Mouse (Mus musculus) midbrain, embryonic 11.5 days (tissue): ENCODE measurements around the gene Atp8b4. TPM values are rescaled to one million over a fixed set of nuclear protein-coding genes. Genes with fewer than 3 reads are reported as not detected.

Experiments used
- ATAC-seq: fragments of 200-750 bp; cut with Nextera tagmentation; 2 replicates; pipeline ENCODE4 v1.8.0; 2017; ENCODE audit warnings: moderate TSS enrichment, moderate library complexity; ENCODE audit not compliant: low FRiP score
- DNase-seq: peaks from one replicate; pipeline ENCODE4 v3.0.0; 2015; ENCODE audit warnings: low spot score; ENCODE audit errors: missing footprints
- H3K27ac ChIP-seq: fragments of 300-500 bp; sonication (generic); 2 replicates; pipeline ENCODE4 v1.5.1; 2014; ENCODE audit warnings: low read depth, low read length
- H3K27me3 ChIP-seq: fragments of 300-500 bp; sonication (generic); 2 replicates; pipeline ENCODE4 v1.6.1; 2014; ENCODE audit warnings: mild to moderate bottlenecking, low read length, moderate library complexity, mixed read lengths; ENCODE audit not compliant: control insufficient read depth, insufficient read depth
- H3K36me3 ChIP-seq: fragments of 300-500 bp; sonication (generic); 2 replicates; pipeline ENCODE4 v1.6.1; 2014; ENCODE audit warnings: mild to moderate bottlenecking, low read length, moderate library complexity, mixed read lengths; ENCODE audit not compliant: control insufficient read depth, insufficient read depth
- H3K4me1 ChIP-seq: fragments of 300-500 bp; sonication (generic); 2 replicates; pipeline ENCODE4 v1.6.1; 2014; ENCODE audit warnings: low read length; ENCODE audit not compliant: control insufficient read depth, insufficient read depth
- H3K4me2 ChIP-seq: fragments of 300-500 bp; sonication (generic); 2 replicates; pipeline ENCODE4 v1.6.1; 2014; ENCODE audit warnings: mild to moderate bottlenecking, moderate library complexity
- H3K4me3 ChIP-seq: fragments of 300-500 bp; sonication (generic); 2 replicates; pipeline ENCODE4 v1.5.1; 2014; ENCODE audit warnings: low read depth, low read length
- H3K9ac ChIP-seq: fragments of 300-500 bp; sonication (generic); 2 replicates; pipeline ENCODE4 v1.6.1; 2014; ENCODE audit warnings: low read length
- H3K9me3 ChIP-seq: fragments of 300-500 bp; sonication (generic); 2 replicates; pipeline ENCODE4 v1.6.1; 2016; ENCODE audit warnings: low read length; ENCODE audit not compliant: control insufficient read depth
- WGBS: fragments of 180-500 bp; shearing (Covaris S2); extraction: QIAGEN DNeasy Blood & Tissue Kit; methylation state at CpG from one replicate; pipeline ENCODE4 v1.1.7; 2014; 5-methylcytosine and 5-hydroxymethylcytosine counted together
- polyA plus RNA-seq: library from polyadenylated mRNA; unstranded; fragments of >200 nt; fragmentation: Nextera tagmentation; extraction: Ambion mirVana; gene quantifications from 2 replicates; pipeline ENCODE4 v1.2.1, GENCODE M21; 2014

Atp8b4 gene
- polyA plus RNA-seq, 1 experiment from 2014 or later, result 0.07 TPM

GRCm38 (mm10) chr2:126429282-126429681 lies 71.2 kb downstream of the Atp8b4 start:
- Histone ChIP-seq H3K9ac (no peak overlapping the region), H3K4me3 (no peak overlapping the region), H3K4me2 (no peak overlapping the region), H3K27ac (no peak overlapping the region), H3K4me1 (no peaks in the 10 kb centered on the region), H3K9me3 (no peaks in the 10 kb centered on the region), H3K36me3 (no peaks in the 10 kb centered on the region), H3K27me3 (no peaks in the 10 kb centered on the region)
- DNase-seq (peak; percentile 91), ATAC-seq (peak; percentile 71; the same call in 1 of the 2 replicates)
- WGBS, result 21% methylated on average over 3 of the region's 3 CpGs

DNA sequence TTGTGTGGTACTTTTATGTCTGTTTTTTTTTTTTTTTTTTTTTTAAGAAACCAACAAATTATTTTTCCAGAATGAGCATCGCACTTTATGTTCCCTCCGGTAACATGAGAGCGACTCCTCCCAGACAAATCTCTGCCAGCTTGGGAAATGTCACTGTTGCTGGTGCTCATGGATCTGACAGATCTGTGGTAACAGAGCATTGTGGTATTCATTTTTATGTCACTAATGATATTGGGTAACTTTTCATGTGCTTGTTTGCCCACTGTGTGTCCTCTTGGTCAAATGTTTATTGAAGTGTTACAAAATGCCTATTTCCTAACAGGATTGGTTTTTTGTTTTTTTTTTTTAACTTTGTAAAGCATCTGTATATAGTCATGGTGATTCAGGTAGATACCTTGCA lies 75.3 kb downstream of the Atp8b4 start:
- Histone ChIP-seq H3K9me3 (no peaks in the 10 kb centered on the region), H3K27ac (no peak overlapping the region), H3K4me3 (no peak overlapping the region), H3K4me2 (no peak overlapping the region), H3K27me3 (no peaks in the 10 kb centered on the region), H3K36me3 (no peaks in the 10 kb centered on the region), H3K9ac (no peak overlapping the region), H3K4me1 (no peaks in the 10 kb centered on the region)
- no peak for ATAC-seq
- DNase-seq, result no peak
- 88% methylated on average over 3 of the region's 3 CpGs for whole genome bisulfite sequencing

- WGBS, result 84% methylated on average over 8 of the region's 8 CpGs
- no peak for ATAC-seq
- DNase-seq, result no peak
Measured at GRCm38 (mm10) chr2:126424714-126425113, 75.8 kb downstream of the Atp8b4 start.

DNA sequence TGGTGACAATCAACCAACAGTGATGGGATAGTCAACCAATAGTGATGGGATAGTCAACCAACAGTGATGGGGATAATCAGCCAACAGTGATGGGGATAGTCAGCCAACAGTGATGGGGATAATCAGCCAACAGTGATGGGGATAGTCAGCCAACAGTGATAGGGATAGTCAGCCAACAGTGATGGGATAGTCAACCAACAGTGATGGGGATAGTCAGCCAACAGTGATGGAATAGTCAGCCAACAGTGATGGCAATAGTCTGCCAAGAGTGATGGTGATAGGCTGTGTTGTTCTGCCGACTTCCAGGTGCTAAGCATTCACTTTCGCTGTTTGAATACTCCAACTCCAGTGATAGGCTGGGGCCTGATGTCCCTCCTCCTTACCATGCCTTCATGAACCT lies 79.6 kb downstream of the Atp8b4 start:
- Histone ChIP-seq H3K4me3 (no peak overlapping the region), H3K9me3 (no peaks in the 10 kb centered on the region), H3K9ac (no peak overlapping the region), H3K4me2 (no peak overlapping the region), H3K36me3 (no peaks in the 10 kb centered on the region), H3K27ac (no peak overlapping the region), H3K27me3 (no peaks in the 10 kb centered on the region), H3K4me1 (no peaks in the 10 kb centered on the region)
- ATAC-seq, result no peak
- DNase-seq, result no peak
- WGBS, result 80% methylated on average over 2 of the region's 2 CpGs

More at GRCm38 (mm10) chr2:126424714-126425113, 75.8 kb downstream of the Atp8b4 start:
- Histone ChIP-seq H3K36me3 (no peaks in the 10 kb centered on the region), H3K27me3 (no peaks in the 10 kb centered on the region), H3K4me1 (no peaks in the 10 kb centered on the region), H3K4me2 (no peak overlapping the region), H3K9ac (no peak overlapping the region), H3K4me3 (no peak overlapping the region), H3K9me3 (no peaks in the 10 kb centered on the region), H3K27ac (no peak overlapping the region)

DNA sequence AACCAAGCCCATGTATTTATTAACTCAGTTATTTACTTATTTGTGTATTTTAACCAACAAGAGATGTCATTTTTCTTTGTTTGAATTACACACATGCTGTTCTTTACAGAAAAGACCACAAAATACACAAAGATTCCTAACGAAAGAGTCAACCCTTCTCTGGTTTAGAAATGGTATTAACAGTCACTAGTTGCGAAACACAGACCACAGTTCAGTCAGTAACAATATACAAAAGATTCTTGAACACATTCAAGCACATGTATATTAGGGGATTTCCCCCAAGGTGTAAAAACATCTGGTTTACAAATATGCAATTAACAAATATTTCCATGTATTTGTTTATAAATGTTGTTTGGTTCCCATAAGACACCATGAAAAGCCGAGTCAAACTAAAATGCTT lies 81.6 kb downstream of the Atp8b4 start:
- Histone ChIP-seq H3K9me3 (no peaks in the 10 kb centered on the region), H3K27ac (no peak overlapping the region), H3K36me3 (no peaks in the 10 kb centered on the region), H3K4me1 (no peaks in the 10 kb centered on the region), H3K27me3 (no peaks in the 10 kb centered on the region), H3K4me3 (no peak overlapping the region), H3K9ac (no peak overlapping the region), H3K4me2 (no peak overlapping the region)
- 91% methylated on average over 3 of the region's 3 CpGs for WGBS
- DNase-seq, result no peak
- ATAC-seq, result no peak

DNA sequence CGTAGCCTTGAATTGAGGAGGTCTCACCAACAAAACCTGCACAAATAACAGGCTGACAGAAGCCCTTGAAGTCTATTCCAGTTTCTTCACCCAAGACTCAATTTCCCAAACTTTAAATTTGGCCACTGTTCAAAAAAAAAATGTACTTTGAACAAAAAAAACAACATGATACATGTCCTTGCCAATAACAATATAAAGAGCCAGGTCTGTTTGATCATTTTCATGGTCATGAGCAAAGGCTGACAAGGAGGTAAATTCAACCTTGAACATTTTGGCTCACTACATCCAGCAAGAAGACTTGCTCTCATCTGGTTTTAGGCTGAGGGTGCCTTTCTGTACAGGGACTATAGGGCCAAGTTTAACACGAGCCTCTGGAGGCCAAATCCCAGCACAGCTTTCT lies 83.7 kb downstream of the Atp8b4 start:
- DNase-seq (no peak), ATAC-seq (no peak)
- 78% methylated on average over 2 of the region's 2 CpGs for WGBS

GRCm38 (mm10) chr2:126415981-126416380 lies 84.5 kb downstream of the Atp8b4 start:
- Histone ChIP-seq H3K4me2 (no peak overlapping the region), H3K27ac (no peak overlapping the region), H3K4me3 (no peak overlapping the region), H3K9me3 (no peaks in the 10 kb centered on the region), H3K9ac (no peak overlapping the region), H3K4me1 (no peaks in the 10 kb centered on the region), H3K27me3 (no peaks in the 10 kb centered on the region), H3K36me3 (no peaks in the 10 kb centered on the region)
- WGBS, result 78% methylated on average over 4 of the region's 4 CpGs
- ATAC-seq (no peak), DNase-seq (no peak)

More for the DNA sequence above, 83.7 kb downstream of the Atp8b4 start:
- Histone ChIP-seq H3K27ac (no peak overlapping the region), H3K9me3 (no peaks in the 10 kb centered on the region), H3K36me3 (no peaks in the 10 kb centered on the region), H3K4me3 (no peak overlapping the region), H3K9ac (no peak overlapping the region), H3K4me1 (no peaks in the 10 kb centered on the region), H3K27me3 (no peaks in the 10 kb centered on the region), H3K4me2 (no peak overlapping the region)

DNA sequence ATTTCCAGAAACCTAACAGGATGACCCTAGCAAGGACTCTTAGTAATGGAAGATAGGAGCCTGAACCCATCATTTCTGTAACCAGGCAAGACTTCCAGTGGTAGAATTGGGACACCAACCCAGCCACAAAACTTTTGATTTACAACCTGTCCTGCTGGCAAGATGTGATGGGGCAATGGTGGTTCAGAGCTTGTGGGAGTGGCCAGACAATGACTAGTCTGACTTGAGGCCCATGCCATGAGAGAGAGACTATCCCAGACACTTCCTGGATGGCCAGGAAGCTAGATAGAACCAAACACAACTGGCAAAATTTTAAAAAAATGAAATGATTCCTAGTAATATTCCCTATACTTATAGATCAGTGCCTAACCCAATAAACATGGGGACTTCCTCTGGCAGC lies 87.7 kb downstream of the Atp8b4 start:
- Histone ChIP-seq H3K36me3 (no peaks in the 10 kb centered on the region), H3K27ac (no peak overlapping the region), H3K9me3 (no peaks in the 10 kb centered on the region), H3K4me3 (no peak overlapping the region), H3K4me1 (no peaks in the 10 kb centered on the region), H3K27me3 (no peaks in the 10 kb centered on the region), H3K9ac (no peak overlapping the region), H3K4me2 (no peak overlapping the region)
- DNase-seq (no peak), ATAC-seq (no peak)

DNA sequence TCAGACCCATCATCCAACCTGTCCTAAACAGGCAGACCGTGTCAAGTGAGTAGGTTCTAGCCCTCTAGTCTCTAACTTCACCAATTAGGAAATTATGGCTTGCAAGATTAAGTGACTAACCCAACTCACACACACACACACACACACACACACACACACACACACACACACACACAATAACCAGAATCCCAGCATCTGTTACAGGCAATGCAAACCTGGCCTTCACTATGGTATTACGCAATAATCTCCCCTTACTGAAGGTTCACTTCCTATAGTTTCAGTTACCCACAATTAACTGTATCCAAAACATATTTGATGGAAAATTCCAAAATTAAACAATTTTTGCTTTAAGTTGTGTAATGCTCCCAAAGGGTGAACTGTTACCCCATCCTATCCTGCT lies 101.0 kb downstream of the Atp8b4 start:
- Histone ChIP-seq H3K27ac (no peak overlapping the region), H3K9me3 (no peaks in the 10 kb centered on the region), H3K4me2 (no peak overlapping the region), H3K36me3 (no peaks in the 10 kb centered on the region), H3K9ac (no peak overlapping the region), H3K27me3 (no peaks in the 10 kb centered on the region), H3K4me3 (no peak overlapping the region), H3K4me1 (no peaks in the 10 kb centered on the region)
- DNase-seq, result no peak
- no peak for ATAC-seq
- WGBS, result 97% methylated on average over 2 of the region's 2 CpGs

DNA sequence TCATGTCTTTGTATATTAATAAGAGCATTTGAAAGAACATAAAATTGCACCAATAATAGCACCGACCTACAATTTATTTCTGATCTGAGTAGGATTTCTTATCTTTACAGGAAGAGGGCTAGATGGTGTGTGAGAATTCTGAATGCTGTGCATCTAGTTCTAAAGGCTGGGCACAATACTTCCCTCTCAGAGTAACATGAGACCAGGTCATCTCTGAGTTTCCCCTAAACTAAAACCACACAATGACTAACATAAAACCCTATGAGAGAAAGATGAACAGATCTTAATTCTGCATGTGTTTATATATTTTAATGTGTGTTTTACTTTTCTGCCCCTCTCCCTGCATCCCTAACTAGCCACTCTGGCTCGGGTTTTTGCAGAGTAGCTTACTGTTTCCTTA lies 101.5 kb downstream of the Atp8b4 start:
- Histone ChIP-seq H3K36me3 (no peaks in the 10 kb centered on the region), H3K9ac (no peak overlapping the region), H3K9me3 (no peaks in the 10 kb centered on the region), H3K27me3 (no peaks in the 10 kb centered on the region), H3K4me3 (no peak overlapping the region), H3K27ac (no peak overlapping the region), H3K4me2 (no peak overlapping the region), H3K4me1 (no peaks in the 10 kb centered on the region)
- WGBS, result 85% methylated on average over 2 of the region's 2 CpGs
- ATAC-seq, result no peak
- no peak for DNase-seq
